8 mouse cellular contexts compared by ENCODE assay signal in the genomic region with DNA sequence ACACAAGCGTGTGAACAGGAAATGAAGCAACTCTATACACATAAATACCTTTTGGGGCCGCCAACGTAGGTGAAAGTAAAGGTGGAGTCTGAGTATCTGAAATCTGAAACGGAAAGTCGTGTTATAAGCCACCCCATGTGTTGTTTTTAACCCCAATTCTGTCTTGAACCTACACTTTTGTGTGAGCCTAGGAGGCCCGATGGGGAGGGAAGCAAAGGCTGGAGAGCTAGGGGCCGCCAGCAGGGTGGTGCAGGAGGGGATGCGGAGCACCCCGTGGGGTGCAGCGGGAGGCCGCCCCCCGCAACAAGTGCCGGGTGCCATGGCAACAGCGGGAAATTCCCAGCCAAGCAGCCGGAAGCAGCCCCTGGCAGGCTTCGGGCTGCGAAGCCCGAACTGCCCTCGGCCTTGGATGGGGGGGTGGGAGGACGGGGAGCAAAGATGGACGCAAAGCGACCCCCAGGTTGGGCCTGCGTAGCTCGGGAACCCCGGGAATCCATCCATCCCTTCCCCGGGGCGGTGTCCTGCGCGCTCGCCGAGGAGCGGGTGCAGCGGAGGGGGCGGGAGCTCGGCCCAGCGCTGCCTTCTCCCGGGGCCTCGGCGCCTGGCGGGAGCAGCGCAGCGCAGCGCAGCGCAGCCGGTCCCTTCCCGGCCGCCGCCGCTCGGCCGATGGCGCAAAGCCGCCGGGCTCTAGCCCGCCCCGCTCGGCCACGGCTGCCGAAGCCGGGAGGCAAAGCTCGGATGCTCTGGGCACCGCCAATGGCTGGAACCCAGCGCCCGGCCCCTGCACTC. TPM values are rescaled to one million over a fixed set of nuclear protein-coding genes. Genes with fewer than 3 reads are reported as not detected.
A peak's percentile ranks its signal among the peaks of the same experiment; 100 is the strongest.
DNase-seq lines count a peak whose midpoint lies in the region; ATAC-seq lines count a peak whose summit lies in the region.

No protein-coding gene starts in this region.

- peak overlapping the region; percentile 80 for H3K4me3 ChIP-seq in embryonic facial prominence, embryonic 12.5 days
- H3K4me3 ChIP-seq in heart, embryonic 13.5 days = peak overlapping the region; percentile 93
- H3K4me3 ChIP-seq in kidney, embryonic 16.5 days (ENCODE audit: low read length) = peak overlapping the region; percentile 89
- peak overlapping the region; percentile 61 for H3K4me3 ChIP-seq in liver, embryonic 12.5 days

- no peaks in the 10 kb centered on the region for H3K9me3 ChIP-seq in embryonic facial prominence, embryonic 12.5 days
- H3K9me3 ChIP-seq in heart, embryonic 13.5 days = no peaks in the 10 kb centered on the region
- H3K9me3 ChIP-seq in kidney, embryonic 16.5 days (ENCODE audit: low read length) = no peaks in the 10 kb centered on the region
- H3K9me3 ChIP-seq in liver, embryonic 12.5 days (replicated peaks) = no peaks in the 10 kb centered on the region

- H3K36me3 ChIP-seq in embryonic facial prominence, embryonic 12.5 days = no peaks in the 10 kb centered on the region
- H3K36me3 ChIP-seq in heart, embryonic 13.5 days = no peaks in the 10 kb centered on the region
- H3K36me3 ChIP-seq in kidney, embryonic 16.5 days (ENCODE audit: insufficient read depth, low read length) = no peaks in the 10 kb centered on the region
- H3K36me3 ChIP-seq in liver, embryonic 12.5 days = no peaks in the 10 kb centered on the region
- no peaks in the 10 kb centered on the region for H3K36me3 ChIP-seq in splenic B cell, adult 2 months (ENCODE audit: control insufficient read depth, insufficient read depth, low read length, poor library complexity, severe bottlenecking)

- peaks cover 22% of the 10 kb centered on the region for H3K4me1 ChIP-seq in embryonic facial prominence, embryonic 12.5 days
- peaks cover 60% of the 10 kb centered on the region for H3K4me1 ChIP-seq in heart, embryonic 13.5 days
- H3K4me1 ChIP-seq in kidney, embryonic 16.5 days (ENCODE audit: insufficient read depth, low read length) = 0 out of 2 replicates have a peak, but pooled peaks cover 7% of the 10 kb centered on the region
- H3K4me1 ChIP-seq in liver, embryonic 12.5 days = peaks cover 15% of the 10 kb centered on the region

- H3K27ac ChIP-seq in embryonic facial prominence, embryonic 12.5 days = peak overlapping the region; percentile 91
- H3K27ac ChIP-seq in heart, embryonic 13.5 days (replicated peaks) = peak overlapping the region; percentile 92
- H3K27ac ChIP-seq in kidney, embryonic 16.5 days (ENCODE audit: low read length) = peak overlapping the region; percentile 89
- peak overlapping the region; percentile 48 for H3K27ac ChIP-seq in liver, embryonic 12.5 days

- H3K9ac ChIP-seq in embryonic facial prominence, embryonic 12.5 days = peak overlapping the region; percentile 86
- peak overlapping the region; percentile 97 for H3K9ac ChIP-seq in heart, embryonic 13.5 days
- H3K9ac ChIP-seq in kidney, embryonic 16.5 days (replicated peaks; ENCODE audit: low read length) = peak overlapping the region; percentile 90
- H3K9ac ChIP-seq in liver, embryonic 12.5 days = peak overlapping the region; percentile 58

- peaks cover 4% of the 10 kb centered on the region; the same call in 1 of the 2 replicates for H3K27me3 ChIP-seq in embryonic facial prominence, embryonic 12.5 days
- no peaks in the 10 kb centered on the region; the same call in 1 of the 2 replicates for H3K27me3 ChIP-seq in heart, embryonic 13.5 days (replicated peaks)
- peaks cover 9% of the 10 kb centered on the region; the same call in 1 of the 2 replicates for H3K27me3 ChIP-seq in kidney, embryonic 16.5 days (ENCODE audit: insufficient read depth, low read length)
- peaks cover 50% of the 10 kb centered on the region for H3K27me3 ChIP-seq in liver, embryonic 12.5 days (replicated peaks)
- no peaks in the 10 kb centered on the region for H3K27me3 ChIP-seq in splenic B cell, adult 2 months (ENCODE audit: control insufficient read depth, insufficient read depth, low read length, poor library complexity, severe bottlenecking)

- H3K4me2 ChIP-seq in embryonic facial prominence, embryonic 12.5 days (replicated peaks) = peak overlapping the region; percentile 69
- peak overlapping the region; percentile 79 for H3K4me2 ChIP-seq in heart, embryonic 13.5 days
- peak overlapping the region; percentile 87 for H3K4me2 ChIP-seq in kidney, embryonic 16.5 days (replicated peaks; ENCODE audit: low read depth, low read length)
- peak overlapping the region; percentile 80 for H3K4me2 ChIP-seq in liver, embryonic 12.5 days

- WGBS in embryonic facial prominence, embryonic 12.5 days = under 1% methylated on average over 64 of the region's 64 CpGs
- under 1% methylated on average over 62 of the region's 64 CpGs for WGBS in heart, embryonic 13.5 days
- under 1% methylated on average over 54 of the region's 64 CpGs for WGBS in kidney, embryonic 16.5 days
- under 1% methylated on average over 48 of the region's 64 CpGs for WGBS in liver, embryonic 12.5 days (ENCODE audit: insufficient replicate concordance)

- peak; percentile 24 to 30 for DNase-seq in urinary bladder, adult 18-20 months (ENCODE audit: low spot score in 2 of 2)
- no peak for DNase-seq in urinary bladder, postnatal 10 days (ENCODE audit: low spot score)
- peak; percentile 93 for DNase-seq in naive thymus-derived CD4-positive, alpha-beta T cell, adult 2 months (ENCODE audit: low read depth)
- peak; percentile 86 for DNase-seq in splenic B cell, adult 2 months (ENCODE audit: low read depth, low spot score)

- ATAC-seq in embryonic facial prominence, embryonic 12.5 days (ENCODE audit: insufficient number of reproducible peaks, insufficient read depth, low FRiP score, low TSS enrichment) = peak; percentile 75
- 0 out of 2 replicates have a peak, but pooled peaks have one; percentile 48 for ATAC-seq in heart, embryonic 13.5 days (ENCODE audit: extremely low read depth, insufficient number of reproducible peaks, low FRiP score, low TSS enrichment)
- ATAC-seq in kidney, embryonic 16.5 days (ENCODE audit: low FRiP score, low TSS enrichment) = peak; percentile 87
- peak; percentile 69 for ATAC-seq in liver, embryonic 12.5 days

RNA-seq across cellular contexts. Expression of a gene that starts 1.0 kb away (rescaled TPM):
- polyA plus RNA-seq in embryonic facial prominence, embryonic 12.5 days (2016; fragmentation: Nextera tagmentation; extraction: Ambion mirVana) = 20.6 and 20.8 TPM in 2 replicates
- polyA plus RNA-seq in heart, embryonic 13.5 days (2015; fragmentation: Nextera tagmentation; extraction: Ambion mirVana) = 12.1 and 13.5 TPM in 2 replicates
- 15.7 and 18.1 TPM in 2 replicates for polyA plus RNA-seq in kidney, embryonic 16.5 days (2015; fragmentation: Nextera tagmentation; extraction: Ambion mirVana)
- 3.9 TPM in 2 replicates for polyA plus RNA-seq in liver, embryonic 12.5 days (2016; fragmentation: Nextera tagmentation; extraction: Ambion mirVana)
